Mouse (Mus musculus): ENCODE measurements at regions not wholly inside any gene's neighbourhood (a gene's known extent, or its start where the extent isn't known, plus 50 kb on each side); places are given as distances from the start of the nearest gene placed in this dataset.
A peak's percentile ranks its signal among the peaks of the same experiment; 100 is the strongest.

DNA sequence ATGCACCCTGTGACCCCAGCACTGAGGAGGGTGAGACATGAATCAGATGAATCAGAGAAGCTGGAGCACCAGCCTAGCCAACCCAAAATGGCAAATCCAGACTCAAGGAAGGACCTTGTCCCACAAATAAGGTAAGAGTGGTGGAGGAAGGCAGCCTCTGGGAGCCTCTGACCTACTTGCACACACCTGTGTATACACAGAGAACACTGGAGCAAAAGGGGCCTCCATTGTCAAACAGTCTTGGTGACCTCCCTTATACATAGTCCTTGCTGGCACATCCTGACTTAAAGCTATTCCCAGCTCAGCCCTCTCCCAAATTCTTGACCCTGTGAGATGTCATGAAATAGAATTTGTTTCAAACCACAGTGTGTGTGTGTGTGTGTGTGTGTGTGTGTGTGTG, 57.1 kb downstream of the Inhbb start:
- no peak for DNase-seq (ENCODE audit: low read depth)

DNA sequence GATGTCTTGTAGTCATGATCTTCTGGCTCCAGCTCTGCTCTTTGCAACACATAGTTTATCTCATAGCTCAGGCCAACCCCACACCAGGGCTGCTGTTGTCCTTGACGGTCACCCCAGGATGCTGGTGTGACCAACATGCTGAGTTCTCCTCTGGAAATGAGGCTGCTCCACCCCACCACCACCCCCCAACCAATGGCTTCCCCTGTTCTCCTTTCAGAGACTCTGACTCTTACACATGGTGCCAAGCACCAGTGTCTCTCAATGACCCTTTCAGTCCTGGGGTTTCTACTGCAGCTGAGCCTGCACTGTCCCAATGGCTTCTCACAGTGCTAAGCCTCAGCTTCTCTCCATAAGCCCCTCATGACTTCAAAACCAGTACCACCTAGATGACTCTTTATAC, 64.0 kb downstream of the Inhbb start:
- no peak for DNase-seq (ENCODE audit: low read depth)

DNA sequence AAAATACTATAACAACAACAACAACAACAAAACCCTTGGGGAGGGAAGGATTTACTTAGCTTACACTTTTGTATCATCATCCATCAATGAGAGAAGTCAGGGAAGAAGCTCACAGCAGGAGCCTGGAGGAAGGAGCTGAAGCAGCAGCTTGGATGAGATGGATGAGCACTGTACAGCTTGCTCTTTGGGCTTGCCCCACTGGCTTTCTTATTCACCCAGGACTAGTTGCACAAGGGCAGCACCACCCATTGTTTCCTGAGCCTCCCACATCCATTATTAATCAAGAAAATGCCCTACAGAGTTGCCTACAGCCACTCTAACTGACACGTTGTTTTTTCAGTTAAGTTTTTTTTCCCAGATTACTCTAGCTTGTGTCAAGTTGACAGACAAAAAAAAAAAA, 65.1 kb downstream of the Inhbb start:
- no peak for DNase-seq (ENCODE audit: low read depth)

DNA sequence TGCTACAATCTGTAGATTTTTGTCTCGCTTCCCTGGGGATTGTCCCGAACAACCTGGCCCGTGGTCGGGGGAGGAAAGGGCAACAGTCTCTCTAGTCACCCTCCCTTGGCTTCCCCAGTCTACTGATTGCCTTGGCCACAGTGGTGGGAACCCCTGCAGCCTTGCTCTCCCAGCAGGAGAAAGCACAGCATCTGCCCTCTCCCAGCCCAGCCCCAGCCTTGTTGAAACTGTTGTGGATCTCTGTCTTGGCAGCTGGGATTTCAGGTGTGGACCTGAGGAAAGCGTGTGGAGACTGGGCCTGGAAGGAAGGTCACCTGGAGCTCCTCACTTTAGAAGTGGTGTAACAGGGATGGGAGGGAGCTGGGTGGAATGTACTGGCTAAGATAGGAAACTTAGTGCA, 66.6 kb downstream of the Inhbb start:
- no peak for DNase-seq (ENCODE audit: low read depth)

DNA sequence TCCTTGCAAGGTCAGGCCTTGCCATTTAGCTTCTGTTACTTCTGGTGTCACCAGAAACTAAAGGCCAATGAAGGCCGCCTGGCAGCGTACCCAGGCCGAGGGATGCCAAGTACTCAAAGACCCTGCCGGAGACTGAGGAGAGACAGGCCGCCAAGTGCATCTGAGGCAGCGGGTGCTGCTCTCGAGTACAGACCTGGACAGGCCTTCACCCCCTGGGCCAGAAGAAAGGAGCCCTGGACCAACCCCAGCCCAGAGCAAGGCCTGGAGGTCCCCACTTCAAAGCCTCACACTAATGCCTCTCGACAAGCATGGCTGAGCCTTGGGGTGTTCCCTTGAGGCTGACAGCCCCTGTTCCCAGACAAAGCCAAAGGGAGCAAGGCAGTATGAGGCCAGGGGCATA, 70.5 kb downstream of the Inhbb start:
- DNase-seq (ENCODE audit: low read depth), result no peak

DNA sequence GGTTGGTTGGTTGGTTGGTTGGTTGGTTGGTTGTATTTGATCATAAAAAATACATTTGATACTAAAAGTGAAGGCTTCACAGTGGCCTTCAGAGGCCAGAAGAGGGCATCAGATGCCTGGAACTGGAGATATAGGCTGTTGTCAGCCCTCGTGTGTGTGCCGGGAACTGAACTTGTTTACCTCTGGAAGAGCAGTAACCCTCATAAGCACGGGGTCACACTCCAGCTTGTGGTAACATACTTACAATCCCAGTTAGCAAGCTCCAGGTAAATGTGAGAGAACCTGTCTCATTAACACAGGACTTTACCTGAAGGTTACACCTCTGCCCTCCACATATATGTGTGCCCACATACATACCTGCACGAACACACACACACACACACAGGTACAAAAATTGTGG, 71.2 kb downstream of the Inhbb start:
- DNase-seq (ENCODE audit: low read depth), result no peak

DNA sequence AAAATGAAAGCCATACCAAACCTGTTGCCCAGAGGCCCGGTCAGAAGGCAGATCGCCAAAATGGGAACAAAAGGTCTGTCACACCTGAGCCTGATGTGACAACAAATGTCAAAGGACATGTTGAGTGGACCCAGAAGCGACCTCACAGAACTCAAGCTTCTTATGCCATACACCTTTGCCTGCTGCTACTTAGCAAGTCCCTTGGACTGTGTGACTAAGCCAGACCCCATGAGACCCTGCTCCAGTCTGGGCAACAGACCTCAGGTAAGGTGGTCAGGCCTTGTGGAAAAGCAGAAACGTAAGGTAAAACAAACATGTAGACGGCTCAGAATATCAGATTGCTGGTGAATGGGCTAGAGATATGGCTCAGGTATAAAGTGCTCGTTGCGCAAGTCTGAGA, 71.8 kb downstream of the Inhbb start:
- no peak for DNase-seq (ENCODE audit: low read depth)

DNA sequence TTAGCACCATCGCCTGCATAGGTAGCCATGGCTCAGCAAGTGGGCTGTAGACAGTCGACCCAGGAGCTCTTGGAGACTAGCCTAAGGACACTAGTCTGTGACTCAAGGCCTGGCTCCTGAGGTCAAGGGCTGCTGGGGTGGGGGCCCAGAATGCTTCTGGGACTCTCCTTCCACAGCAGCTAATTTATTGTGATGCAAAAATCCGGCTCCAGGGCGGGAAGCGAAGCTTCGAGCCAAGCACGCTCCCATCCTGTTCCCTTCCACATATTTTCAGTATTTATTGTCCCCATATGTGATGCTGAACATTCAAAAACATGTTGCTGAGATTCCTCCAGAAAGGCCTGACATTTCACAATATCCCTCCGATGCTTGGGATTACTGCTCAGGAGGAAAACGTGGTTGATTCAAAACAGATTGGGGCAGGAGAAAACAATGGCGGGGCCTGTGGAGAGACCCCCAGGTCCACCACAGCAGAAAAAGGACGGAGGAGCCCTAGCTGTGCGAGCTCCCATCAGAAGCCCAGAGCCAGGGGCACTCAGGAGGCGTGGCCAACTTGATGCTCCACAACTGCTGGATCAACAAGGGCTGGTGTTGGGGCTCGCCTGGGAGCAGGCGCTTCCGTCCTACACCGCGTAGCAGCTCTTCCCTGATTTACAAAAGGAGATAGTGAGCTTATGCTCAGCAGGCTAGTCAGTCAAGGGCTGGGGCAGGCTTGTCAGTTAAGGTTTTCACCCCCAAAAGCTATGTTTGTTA, 73.4 kb downstream of the Inhbb start:
- no peak for DNase-seq (ENCODE audit: low read depth)

DNA sequence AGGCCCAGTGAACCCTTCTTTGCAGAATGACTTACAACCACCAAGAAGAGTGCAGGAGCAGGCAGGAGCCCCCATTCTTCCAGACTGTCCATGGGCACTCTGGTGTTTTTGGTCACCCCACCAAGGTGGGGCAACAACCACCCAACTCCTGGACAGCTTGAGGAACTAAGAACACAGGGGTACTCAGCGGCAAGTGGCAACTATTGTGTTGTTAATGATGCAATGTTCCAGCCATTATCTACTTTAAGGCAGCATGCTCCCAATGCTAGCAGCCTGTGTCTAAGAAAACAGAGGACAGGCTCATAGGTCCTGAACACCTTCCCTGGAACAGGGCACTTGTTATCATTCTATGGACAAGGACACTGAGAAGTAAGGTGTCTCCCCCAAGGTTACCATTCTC, 74.3 kb downstream of the Inhbb start:
- DNase-seq (ENCODE audit: low read depth), result no peak

DNA sequence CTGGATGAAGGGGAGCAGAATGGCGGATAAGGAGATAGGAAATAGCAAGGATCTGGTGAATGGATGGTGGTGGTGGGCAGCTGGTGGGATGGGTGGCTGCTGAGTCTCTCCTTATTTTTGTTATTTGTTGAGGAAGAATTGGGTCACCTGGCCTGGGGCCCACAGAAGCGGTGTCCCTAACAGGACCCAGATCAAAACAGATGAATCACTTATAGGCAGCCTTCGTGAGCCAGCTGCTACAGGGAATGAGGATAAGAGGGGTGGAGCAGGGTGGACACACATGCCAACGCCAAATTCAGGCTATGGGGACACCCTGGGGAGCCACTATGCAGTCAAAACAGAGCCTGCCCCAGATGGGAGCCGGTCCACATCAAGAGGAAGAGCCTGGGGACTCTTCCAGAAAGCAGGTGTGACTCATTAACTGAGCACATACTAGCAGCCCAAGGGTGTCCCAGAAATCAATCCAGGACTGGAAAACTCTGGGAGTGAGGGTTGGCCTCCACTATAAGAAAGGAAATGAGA, 75.4 kb downstream of the Inhbb start:
- no peak for DNase-seq (ENCODE audit: low read depth)

DNA sequence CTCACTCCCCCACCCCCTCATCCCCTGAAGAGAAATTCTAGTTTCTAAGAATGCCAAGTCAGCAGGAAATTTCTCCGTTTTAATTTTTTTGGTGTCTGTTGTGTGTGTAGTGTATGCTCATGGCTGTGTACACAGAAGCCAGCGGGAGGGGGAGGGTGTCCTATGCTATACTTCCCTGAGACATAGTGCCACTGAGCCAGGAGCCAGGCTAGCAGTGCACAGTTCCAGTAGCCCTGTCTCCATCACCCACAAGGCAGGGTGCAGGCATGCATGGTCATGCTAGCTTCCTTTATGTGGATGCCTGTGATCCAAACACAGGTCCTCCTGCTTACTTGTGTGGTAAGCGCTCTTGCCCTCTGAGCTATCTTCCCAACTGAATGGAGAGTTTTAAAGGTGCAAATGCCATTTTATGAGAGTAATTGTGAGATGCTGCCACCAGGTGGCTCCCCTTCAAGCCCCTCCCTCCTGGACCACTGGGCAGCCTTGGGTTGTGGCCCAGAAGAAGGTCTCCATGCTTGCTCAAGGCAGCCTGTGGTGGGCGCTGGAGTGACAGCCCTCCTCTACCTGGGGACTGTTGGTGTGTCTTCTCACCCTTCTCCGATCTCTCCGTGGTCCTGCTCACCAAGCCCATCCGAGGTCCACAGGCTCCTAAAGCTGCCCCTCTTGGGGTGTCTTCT, 76.8 kb downstream of the Inhbb start:
- DNase-seq (ENCODE audit: low read depth), result peak; percentile 2

DNA sequence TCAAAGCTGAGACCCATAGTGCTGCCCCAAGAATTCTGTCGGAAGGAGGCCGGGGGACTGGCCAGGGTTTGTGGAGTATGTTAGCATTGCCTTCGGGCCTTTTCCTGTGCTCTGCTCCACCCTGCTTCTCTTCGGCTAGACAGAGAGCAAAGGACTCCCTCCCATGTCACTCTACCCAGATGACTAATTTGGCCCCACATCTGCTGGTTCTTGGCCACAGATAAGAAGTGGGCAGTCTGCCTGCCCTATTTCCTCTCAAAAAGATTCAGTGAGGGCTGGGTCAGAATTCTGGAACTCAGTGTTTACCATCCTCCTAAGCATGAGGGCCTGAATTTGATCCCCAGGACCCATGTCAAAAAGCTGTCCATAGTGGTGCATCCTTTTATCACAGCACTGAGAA, 78.0 kb downstream of the Inhbb start:
- DNase-seq (ENCODE audit: low read depth), result peak; percentile 48

DNA sequence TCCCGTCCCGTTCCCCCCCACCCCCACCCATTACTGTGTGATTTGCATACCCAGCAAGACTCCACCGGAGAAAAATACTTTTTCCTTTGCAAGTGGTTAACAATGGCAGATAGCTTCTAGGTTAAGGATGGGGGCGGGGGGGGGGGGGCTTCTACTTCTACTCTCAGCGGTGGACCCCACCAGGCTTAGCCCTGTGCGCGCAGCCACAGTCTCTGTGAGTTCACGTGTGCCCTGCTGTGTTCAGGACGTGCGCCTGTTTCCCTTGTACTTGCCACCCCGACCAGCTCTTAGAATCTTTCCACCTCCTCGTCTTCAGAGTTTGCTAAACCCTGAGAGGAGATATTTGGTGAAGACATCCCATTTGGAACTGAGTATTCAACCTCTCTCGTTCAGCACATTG, 86.9 kb downstream of the Inhbb start:
- no peak for DNase-seq (ENCODE audit: low read depth)

DNA sequence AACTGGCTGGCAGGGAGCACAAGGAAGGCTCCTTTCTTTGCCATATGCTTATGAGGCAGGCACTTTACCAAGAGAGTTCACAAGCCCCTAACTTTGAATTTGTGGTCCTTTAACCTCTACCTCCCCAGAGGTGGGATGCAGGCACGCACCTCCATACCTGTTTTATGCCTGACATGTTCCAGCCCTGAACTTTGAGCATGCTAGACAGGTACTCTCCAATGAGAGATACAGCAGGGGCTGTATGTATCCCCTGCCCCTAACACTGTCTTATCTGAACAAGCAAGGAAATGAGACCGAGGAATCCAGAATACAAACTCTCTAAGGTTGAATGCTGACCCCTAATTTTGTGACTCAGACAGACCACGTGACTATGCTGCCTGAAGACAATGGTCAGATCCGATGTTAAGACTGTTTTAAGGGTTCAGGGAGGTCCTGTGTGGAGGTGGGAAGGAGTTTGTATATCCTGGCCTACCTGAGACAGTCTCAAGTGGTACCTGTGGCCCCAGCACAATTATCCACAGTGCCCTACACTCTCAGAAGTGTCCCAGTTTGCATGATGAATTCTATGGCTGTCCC, 91.2 kb downstream of the Inhbb start:
- DNase-seq (ENCODE audit: low read depth), result no peak

DNA sequence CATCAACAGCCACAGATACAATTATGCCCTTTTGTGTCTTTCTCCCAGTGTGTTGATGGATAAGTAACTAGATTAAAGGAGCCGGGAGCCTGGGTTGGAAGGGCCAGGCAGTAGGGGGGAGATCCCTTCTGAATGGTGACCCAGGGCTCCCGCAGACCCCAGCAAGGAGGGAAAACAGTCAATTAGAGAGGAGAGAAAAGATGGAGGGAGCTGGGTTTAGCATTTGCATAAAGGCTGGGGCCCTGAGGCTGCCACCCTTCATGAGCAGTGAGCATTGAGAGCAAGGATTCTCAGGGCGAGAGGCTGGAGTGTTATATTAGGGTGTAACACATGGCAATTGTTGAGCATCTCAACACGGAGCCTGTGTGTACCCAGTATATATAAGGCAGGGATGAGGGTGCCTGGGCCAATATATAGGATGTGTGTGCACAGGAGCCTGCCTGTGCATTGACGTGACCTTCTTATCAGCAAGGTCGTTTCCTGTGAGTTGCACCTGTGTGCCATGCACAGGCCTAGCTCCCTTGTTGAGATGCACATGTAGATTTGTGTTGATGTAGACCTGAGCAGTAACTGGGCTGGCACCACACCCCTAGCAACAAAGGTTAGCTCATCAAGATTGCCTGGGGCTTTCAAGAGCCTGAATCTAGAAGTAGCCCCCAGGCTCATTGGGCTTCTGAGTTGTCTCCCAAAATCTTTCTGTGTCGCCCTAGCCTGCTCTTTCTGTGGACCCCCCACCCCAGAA, 92.2 kb downstream of the Inhbb start:
- DNase-seq (ENCODE audit: low read depth), result no peak

DNA sequence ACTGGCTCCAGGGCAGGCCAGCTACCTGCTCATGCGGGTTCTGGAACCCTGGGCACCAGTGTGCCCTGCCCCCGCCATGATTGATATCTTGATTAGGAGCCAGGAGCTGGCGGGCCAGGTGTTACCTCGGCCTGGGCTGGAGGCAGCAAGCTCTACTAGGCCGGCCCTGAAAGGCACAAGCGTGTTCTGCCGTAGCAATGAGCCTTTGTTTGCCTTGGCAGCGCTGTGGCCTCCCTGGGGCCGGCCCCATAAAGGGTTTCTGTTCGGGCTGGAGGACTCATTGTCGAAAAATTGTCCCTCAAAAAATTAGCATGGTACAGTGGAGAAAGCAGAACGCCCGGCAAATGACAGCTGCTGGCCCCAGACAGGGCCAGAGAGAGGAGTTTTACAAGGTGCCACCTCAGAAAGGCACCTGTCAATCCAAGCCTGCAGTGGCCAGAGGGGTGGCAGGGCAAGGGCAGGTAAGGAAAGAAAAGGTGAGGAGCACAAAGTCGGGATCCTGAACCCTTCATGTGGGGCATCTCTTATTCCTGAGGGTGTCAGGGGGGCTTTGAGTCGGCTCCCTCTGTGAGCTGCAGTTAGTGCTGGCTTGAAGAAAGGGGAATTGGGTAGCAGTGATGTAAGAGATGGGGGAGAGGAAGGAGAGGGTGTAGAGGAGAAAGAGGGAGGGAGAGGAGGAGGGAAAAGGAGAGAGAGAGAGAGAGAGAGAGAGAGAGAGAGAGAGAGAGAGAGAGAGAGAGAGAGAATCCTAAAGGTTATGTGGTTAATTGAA, 92.9 kb downstream of the Inhbb start:
- no peak for DNase-seq (ENCODE audit: low read depth)

DNA sequence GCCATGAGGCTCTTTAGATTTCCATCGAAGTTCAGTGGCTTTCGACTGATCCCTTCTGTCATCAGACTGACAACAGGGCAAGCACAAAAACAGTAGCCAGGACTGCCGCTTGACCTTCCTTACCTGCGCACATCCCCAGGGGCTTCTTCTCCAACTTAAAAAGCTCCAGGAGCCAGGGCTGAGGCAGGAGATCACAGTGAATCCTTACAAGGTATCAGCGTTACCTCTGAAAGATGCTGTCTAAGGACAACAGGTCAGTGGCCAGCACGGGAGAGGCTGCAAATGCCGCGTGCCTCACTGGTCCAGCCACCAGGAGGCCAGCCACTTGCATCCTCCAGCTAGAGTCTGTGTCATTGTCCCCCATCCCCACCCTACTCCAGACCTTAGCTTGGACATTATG, 97.5 kb downstream of the Inhbb start:
- no peak for DNase-seq (ENCODE audit: low read depth)

DNA sequence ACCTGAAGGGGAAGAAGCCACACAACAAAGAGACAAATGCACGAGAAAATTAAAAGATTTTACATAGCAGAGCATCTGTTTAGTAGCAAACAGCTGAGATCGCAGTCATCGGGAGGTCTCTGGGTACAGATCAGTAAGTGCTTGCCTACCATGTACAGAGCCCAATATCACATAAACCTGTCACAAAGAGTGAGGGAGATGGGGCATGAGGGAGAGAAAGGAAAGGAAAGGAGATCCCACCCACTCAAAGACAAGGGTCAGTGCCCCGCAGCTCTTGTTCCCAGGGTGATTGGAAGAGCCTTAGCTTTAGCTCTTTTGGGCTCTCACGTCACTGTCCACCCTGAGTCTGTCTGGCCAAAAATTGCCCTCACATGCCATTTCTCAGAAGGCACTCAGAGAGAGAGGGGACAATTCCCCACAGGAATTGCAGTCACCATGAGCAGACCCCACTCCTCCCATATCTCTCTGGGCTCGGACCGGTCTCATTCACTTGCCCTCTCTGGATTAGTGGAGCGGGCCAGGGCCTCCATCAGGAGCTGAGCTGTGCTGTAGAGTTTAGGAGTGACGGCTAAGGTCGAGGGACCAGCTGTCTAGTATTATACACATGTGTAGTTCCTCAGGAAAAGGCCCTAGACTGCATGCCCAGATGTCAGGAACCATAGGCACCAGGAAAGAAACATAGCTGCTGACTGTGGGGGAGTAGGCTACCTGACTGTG, 99.6 kb downstream of the Inhbb start:
- DNase-seq (ENCODE audit: low read depth), result no peak

DNA sequence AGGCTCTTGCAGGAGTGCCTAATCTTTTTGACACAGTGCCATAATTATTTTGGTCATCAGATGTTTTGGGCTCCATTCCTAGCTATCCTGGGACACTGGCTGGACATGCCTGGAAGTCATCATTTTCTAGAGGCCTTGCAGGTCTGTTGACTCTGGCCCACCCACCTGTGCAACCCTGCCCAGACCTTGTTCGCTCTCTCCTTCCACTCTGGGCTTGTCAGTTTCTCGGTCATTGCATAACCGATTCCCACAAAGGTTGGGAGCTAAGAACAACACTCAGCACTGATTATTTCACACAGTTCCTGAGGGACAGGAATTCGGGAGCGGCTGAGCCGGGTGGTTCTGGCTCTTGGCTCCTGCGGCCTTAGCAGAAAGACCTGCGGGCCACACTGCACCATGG, 100.2 kb downstream of the Inhbb start:
- DNase-seq (ENCODE audit: low read depth), result no peak

DNA sequence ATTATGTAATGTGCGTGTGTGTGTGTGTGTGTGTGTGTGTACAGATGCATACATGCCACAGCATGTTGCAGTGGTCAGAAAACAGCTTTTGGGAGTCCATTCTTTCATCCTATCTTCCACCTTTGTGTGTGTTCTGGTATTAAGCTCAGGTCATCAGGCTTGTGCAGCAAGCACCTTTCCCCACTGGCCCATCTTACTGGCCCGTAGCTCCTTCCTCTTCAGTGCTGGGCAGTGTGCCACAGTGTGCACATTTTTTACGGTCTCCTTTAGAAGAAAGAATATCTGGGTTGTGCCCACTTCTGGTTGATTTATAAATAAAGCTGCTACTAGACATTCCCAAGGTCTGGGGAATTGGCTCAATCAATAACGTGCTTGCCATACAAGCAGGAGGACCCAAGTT, 105.0 kb downstream of the Inhbb start:
- DNase-seq (ENCODE audit: low read depth), result no peak

DNA sequence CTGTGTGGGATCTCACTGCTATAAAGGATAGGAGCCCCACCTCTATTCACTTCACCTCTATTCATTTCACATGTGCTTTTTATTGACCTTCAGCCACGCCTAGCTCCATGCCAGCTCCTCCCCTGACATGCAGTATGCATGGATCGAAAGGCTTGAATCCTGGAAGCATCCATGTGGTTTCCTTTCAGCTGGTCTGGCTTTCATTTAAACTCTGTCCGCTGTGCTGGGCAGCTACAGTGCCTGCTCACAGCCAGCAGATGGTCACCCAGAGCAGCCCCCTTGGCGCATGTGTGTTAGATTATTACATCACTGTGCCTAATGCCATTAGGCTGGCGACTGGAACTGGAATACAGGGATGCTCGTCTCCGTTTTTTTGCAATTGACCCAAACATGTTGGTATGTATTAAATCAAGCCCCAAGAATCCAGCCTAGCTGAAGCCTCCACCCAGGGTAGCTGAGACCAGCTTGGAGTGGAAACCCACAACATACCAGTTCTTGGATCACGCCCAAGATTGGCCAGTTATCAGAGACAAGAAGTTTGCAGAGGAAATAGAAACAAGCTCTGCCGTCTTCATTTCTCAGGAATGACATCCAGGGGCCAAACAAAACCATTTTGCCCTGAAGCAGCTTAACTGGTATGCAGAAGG, 113.2 kb downstream of the Inhbb start:
- DNase-seq (ENCODE audit: low read depth), result no peak

Measured in 416B (cell line).